Mouse (Mus musculus): ENCODE measurements around the gene Matk.

DNA sequence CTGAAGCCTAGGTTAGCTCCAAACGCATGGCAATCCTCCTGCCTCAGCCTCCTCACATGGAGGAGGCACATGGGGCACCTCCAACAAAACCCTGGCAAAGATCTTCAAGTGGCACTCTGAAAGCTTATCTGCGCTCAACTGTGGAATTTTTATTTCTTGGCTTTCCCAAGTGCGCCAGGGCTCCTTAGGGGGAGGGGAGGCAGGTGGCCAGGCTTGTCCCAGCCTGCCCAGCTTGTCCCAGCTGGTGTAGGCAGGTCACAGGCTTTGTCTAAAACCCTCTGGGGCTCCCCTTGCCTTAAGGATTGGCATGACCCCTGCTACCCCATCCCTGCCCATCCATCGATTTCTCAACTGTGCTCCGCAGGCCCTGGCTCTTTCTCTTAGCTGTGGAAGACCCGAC lies 31.5 kb downstream of the Matk start:
- TF ChIP-seq ZNF384 (IDR thresholded peaks at IDR 0.05; ENCODE audit: low read depth, low read length), result no peak
- no peak for TF ChIP-seq HCFC1 (IDR thresholded peaks at IDR 0.05; ENCODE audit: borderline replicate concordance, insufficient read depth, low read length)
- TF ChIP-seq CHD2 (IDR thresholded peaks at IDR 0.05; ENCODE audit: low read depth, low read length), result no peak

All from ES-E14 (cell line).